Mouse (Mus musculus): ENCODE data around the gene Mrps18c. TPM values are rescaled to one million over a fixed set of nuclear protein-coding genes. Genes with fewer than 3 reads are reported as not detected.
A peak's percentile ranks its signal among the peaks of the same experiment; 100 is the strongest.

Gene Mrps18c
- total RNA-seq, 2 experiments from 2014 or later: 68.3 to 83.5 TPM

- DNase-seq: no peak
Observed at GRCm38 (mm10) chr5:100826531-100826930, 28.1 kb downstream of the Mrps18c start.

GRCm38 (mm10) chr5:100828701-100829100 is 30.3 kb downstream of the Mrps18c start:
- DNase-seq: no peak

GRCm38 (mm10) chr5:100832680-100833079 is 34.3 kb downstream of the Mrps18c start:
- DNase-seq: no peak

- no peak for DNase-seq
Observed at GRCm38 (mm10) chr5:100833841-100834240, 35.4 kb downstream of the Mrps18c start.

GRCm38 (mm10) chr5:100835862-100836538 is 37.6 kb downstream of the Mrps18c start:
- DNase-seq: no peak

GRCm38 (mm10) chr5:100837907-100838306 is 39.5 kb downstream of the Mrps18c start:
- no peak for DNase-seq

GRCm38 (mm10) chr5:100844485-100844884 is 46.1 kb downstream of the Mrps18c start:
- no peak for DNase-seq

- peak; percentile 22 for DNase-seq
Observed at GRCm38 (mm10) chr5:100845485-100845847, 47.0 kb downstream of the Mrps18c start, which contains the start of gene Gpat3. Gene Gpat3 (plus strand): TSS chr5:100845713.

- DNase-seq: peak; percentile 67
Observed at GRCm38 (mm10) chr5:100845848-100846598, 47.6 kb downstream of the Mrps18c start.

GRCm38 (mm10) chr5:100846599-100846920 is 48.1 kb downstream of the Mrps18c start:
- DNase-seq: no peak

GRCm38 (mm10) chr5:100847143-100847542 is 48.7 kb downstream of the Mrps18c start:
- DNase-seq: no peak

GRCm38 (mm10) chr5:100853963-100854362 is 55.5 kb downstream of the Mrps18c start:
- DNase-seq: no peak

Other genes starting within 250 kb of the Mrps18c start
- gene Plac8, start 226.4 kb upstream of the Mrps18c start, total RNA-seq (2021): 1 to 10 TPM; 1.8 to 4.4 TPM
- 10 to 100 TPM; 41.1 to 45.0 TPM for gene Coq2, start 123.5 kb upstream of the Mrps18c start, total RNA-seq (2021)
- 1 to 10 TPM; 1.2 to 1.5 TPM for gene Hpse, start 78.9 kb upstream of the Mrps18c start, total RNA-seq (2021)
- 1 to 10 TPM; 4.5 to 6.0 TPM for gene Helq, start within 50 bp of the Mrps18c start, total RNA-seq (2021)
- 1 to 10 TPM; 7.2 to 8.4 TPM for gene Abraxas1, start 22.3 kb downstream of the Mrps18c start, total RNA-seq (2021)
- gene Gpat3, start 47.1 kb downstream of the Mrps18c start, total RNA-seq (2021): 1 to 10 TPM; 2.8 to 4.8 TPM